Mouse (Mus musculus): ENCODE measurements at regions not wholly inside any gene's neighbourhood (a gene's known extent, or its start where the extent isn't known, plus 50 kb on each side); places are given as distances from the start of the nearest gene placed in this dataset.

DNA sequence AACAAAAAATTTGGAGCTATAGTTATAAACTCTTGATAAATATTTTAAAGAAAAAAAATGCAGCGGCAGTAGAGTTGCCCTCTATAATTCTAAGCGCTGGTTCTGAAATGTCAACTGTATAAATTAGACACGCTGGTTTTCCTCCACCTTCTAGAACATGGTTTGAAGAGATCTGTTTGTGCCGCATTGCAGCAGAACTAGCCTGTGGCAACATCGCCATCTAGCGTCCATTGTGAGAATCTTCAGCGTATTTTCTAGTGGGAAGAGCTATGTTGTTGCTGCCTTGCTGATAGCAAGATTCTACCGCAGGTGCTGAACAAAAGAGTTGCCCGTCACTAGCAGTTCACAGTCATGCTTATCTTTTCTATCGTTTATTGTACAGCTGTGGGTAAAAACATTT, 93.5 kb upstream of the Pdk4 start:
- TF ChIP-seq CTCF (IDR thresholded peaks at IDR 0.05; ENCODE audit: borderline replicate concordance, extremely low read depth, insufficient read depth, insufficient read length) (peak; percentile 91), POLR2A (IDR thresholded peaks at IDR 0.05; ENCODE audit: borderline replicate concordance, extremely low read depth, insufficient read depth, insufficient read length, poor library complexity, severe bottlenecking) (no peak)

All from brain, embryonic 14.5 days (tissue).